Comparison of ENCODE assay signal across 14 mouse cellular contexts in genomic region chr1:76200906-76201305, GRCm38 (mm10).
"Had no signal": no experiment of that assay in that cellular context is flagged by ENCODE, and none has a peak within 500 bp of the region (broad histone marks: within the 10 kb centered on the region; RNA-seq: fewer than 3 reads in every experiment).

No protein-coding gene starts in this region.

- DNase-seq: lung, adult 18-20 months; lung, postnatal 10 days; lung, postnatal 4 days; right cerebral cortex, postnatal 14 days; thymus, adult 2 months; thymus, postnatal 25 days; thymus, postnatal 4 days had no signal

- H3K4me2 ChIP-seq: lung, embryonic 15.5 days; midbrain, embryonic 11.5 days; midbrain, embryonic 13.5 days; midbrain, embryonic 15.5 days; neural tube, embryonic 12.5 days; stomach, embryonic 15.5 days had no signal

- H3K4me3 ChIP-seq: lung, embryonic 15.5 days; midbrain, embryonic 13.5 days; midbrain, embryonic 15.5 days; neural tube, embryonic 12.5 days; stomach, embryonic 15.5 days had no signal

- H3K4me1 ChIP-seq: lung, embryonic 15.5 days; midbrain, embryonic 13.5 days; midbrain, embryonic 15.5 days; neural tube, embryonic 12.5 days; stomach, embryonic 15.5 days had no signal

- H3K27ac ChIP-seq: lung, embryonic 15.5 days; midbrain, embryonic 13.5 days; midbrain, embryonic 15.5 days; neural tube, embryonic 12.5 days; stomach, embryonic 15.5 days; stomach, postnatal 0 days had no signal

- H3K27me3 ChIP-seq: lung, embryonic 15.5 days; midbrain, embryonic 13.5 days; midbrain, embryonic 15.5 days; neural tube, embryonic 12.5 days; stomach, embryonic 15.5 days had no signal

- ATAC-seq: midbrain, embryonic 13.5 days; midbrain, embryonic 15.5 days had no signal

- H3K9me3 ChIP-seq: lung, embryonic 15.5 days; midbrain, embryonic 13.5 days; midbrain, embryonic 15.5 days; neural tube, embryonic 12.5 days; stomach, embryonic 15.5 days had no signal

- H3K9ac ChIP-seq: lung, embryonic 15.5 days; midbrain, embryonic 13.5 days; midbrain, embryonic 15.5 days; neural tube, embryonic 12.5 days; stomach, embryonic 15.5 days had no signal

- H3K36me3 ChIP-seq: lung, embryonic 15.5 days; midbrain, embryonic 13.5 days; midbrain, embryonic 15.5 days; neural tube, embryonic 12.5 days; stomach, embryonic 15.5 days had no signal
